Mouse (Mus musculus) ES-E14 (cell line): Measurements from ENCODE around the gene Parvg.

Experiments used
- CHD2 ChIP-seq: IDR thresholded peaks from 2 replicates; pipeline ENCODE4 v1.6.1; 2014; ENCODE audit warnings: mild to moderate bottlenecking, low read depth, low read length, inconsistent platforms
- HCFC1 ChIP-seq: IDR thresholded peaks from 2 replicates; pipeline ENCODE4 v1.6.1; 2012; ENCODE audit warnings: low read length, inconsistent platforms, borderline replicate concordance; ENCODE audit not compliant: insufficient read depth
- MAFK ChIP-seq: IDR thresholded peaks from 2 replicates; pipeline ENCODE4 v1.6.1; 2014; ENCODE audit warnings: mild to moderate bottlenecking, low read depth, low read length, inconsistent platforms; ENCODE audit not compliant: insufficient read depth
- ZC3H11A ChIP-seq: IDR thresholded peaks from 2 replicates; pipeline ENCODE4 v1.6.1; 2012; ENCODE audit warnings: low read depth, mild to moderate bottlenecking, inconsistent platforms, low read length, borderline replicate concordance
- ZNF384 ChIP-seq: IDR thresholded peaks from 2 replicates; pipeline ENCODE4 v1.6.1; 2012; ENCODE audit warnings: low read depth, low read length, inconsistent platforms

DNA sequence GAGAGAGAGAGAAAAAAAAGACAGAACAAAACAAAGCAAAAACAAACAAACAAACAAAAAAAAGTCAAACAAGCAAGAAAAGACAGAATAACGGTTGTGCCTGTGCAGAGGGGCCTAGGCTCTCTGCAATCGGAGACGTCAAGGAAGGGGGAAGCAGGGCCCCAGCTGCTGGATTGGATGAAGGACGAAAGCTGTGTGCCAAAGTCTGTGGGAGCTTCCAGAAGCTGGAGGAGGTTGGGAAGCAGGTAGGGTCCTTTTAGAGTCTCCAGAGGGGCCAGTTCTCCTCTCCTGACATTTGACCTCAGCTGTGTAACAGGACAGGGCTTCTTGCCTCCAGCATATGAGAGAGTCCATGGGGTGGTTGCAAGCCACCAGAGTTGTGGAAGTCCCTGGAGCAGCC, 47.8 kb upstream of the Parvg start:
- TF ChIP-seq ZNF384 (no peak), CHD2 (no peak), ZC3H11A (no peak), MAFK (no peak), HCFC1 (no peak)
